Mouse (Mus musculus) forebrain, embryonic 15.5 days (tissue): Measurements from ENCODE around the gene Cd300lg. TPM values are rescaled to one million over a fixed set of nuclear protein-coding genes. Genes with fewer than 3 reads are reported as not detected.

ENCODE experiments used
- ATAC-seq: fragments of 200-750 bp; cut with Nextera tagmentation; replicated peaks from 2 replicates; pipeline ENCODE4 v1.8.0; 2017; ENCODE audit warnings: mild to moderate bottlenecking, moderate TSS enrichment, moderate library complexity
- H3K27ac ChIP-seq: fragments of 300-500 bp; sonication (generic); replicated peaks from 2 replicates; pipeline ENCODE4 v1.5.1; 2015; ENCODE audit warnings: mild to moderate bottlenecking, inconsistent platforms
- H3K27me3 ChIP-seq: fragments of 300-500 bp; sonication (generic); 2 replicates; pipeline ENCODE4 v1.6.1; 2015; ENCODE audit warnings: inconsistent platforms
- H3K36me3 ChIP-seq: fragments of 300-500 bp; sonication (generic); 2 replicates; pipeline ENCODE4 v1.6.1; 2015; ENCODE audit warnings: mild to moderate bottlenecking, inconsistent platforms
- H3K4me1 ChIP-seq: fragments of 300-500 bp; sonication (generic); 2 replicates; pipeline ENCODE4 v1.6.1; 2015; ENCODE audit warnings: inconsistent platforms
- H3K4me2 ChIP-seq: fragments of 300-500 bp; sonication (generic); replicated peaks from 2 replicates; pipeline ENCODE4 v1.6.1; 2015; ENCODE audit warnings: mild to moderate bottlenecking, inconsistent platforms
- H3K4me3 ChIP-seq: fragments of 300-500 bp; sonication (generic); 2 replicates; pipeline ENCODE4 v1.5.1; 2015; ENCODE audit warnings: mild to moderate bottlenecking, inconsistent platforms
- H3K9ac ChIP-seq: fragments of 300-500 bp; sonication (generic); replicated peaks from 2 replicates; pipeline ENCODE4 v1.6.1; 2015; ENCODE audit warnings: mild to moderate bottlenecking, inconsistent platforms
- H3K9me3 ChIP-seq: fragments of 300-500 bp; sonication (generic); 2 replicates; pipeline ENCODE4 v1.6.1; 2016; ENCODE audit warnings: inconsistent platforms
- WGBS: fragments of 180-500 bp; shearing (Covaris S2); methylation state at CpG from one replicate; pipeline ENCODE4 v1.1.7; 2015; ENCODE audit warnings: mixed read lengths; 5-methylcytosine and 5-hydroxymethylcytosine counted together
- polyA plus RNA-seq: library from polyadenylated mRNA; unstranded; fragments of >200 nt; fragmentation: Nextera tagmentation; extraction: Ambion mirVana; gene quantifications from 2 replicates; pipeline ENCODE4 v1.2.1, GENCODE M21; 2015

Cd300lg gene
- polyA plus RNA-seq, 1 experiment from 2014 or later: 0.11 TPM

- Histone ChIP-seq H3K27me3 (no peaks in the 10 kb centered on the region), H3K4me1 (no peaks in the 10 kb centered on the region), H3K4me3 (no peak overlapping the region), H3K27ac (no peak overlapping the region), H3K9me3 (no peaks in the 10 kb centered on the region), H3K9ac (no peak overlapping the region), H3K36me3 (peaks cover 10% of the 10 kb centered on the region; the same call in 1 of the 2 replicates), H3K4me2 (no peak overlapping the region)
- 28% methylated on average over 9 of the region's 9 CpGs for WGBS
- no peak for ATAC-seq
These were observed 12.5 kb downstream of the Cd300lg start for GRCm38 (mm10) chr11:102053847-102054246.

GRCm38 (mm10) chr11:102061236-102061940 lies 20.1 kb downstream of the Cd300lg start:
- peak; percentile 83 for ATAC-seq
- WGBS: 5% methylated on average over 23 of the region's 23 CpGs
- H3K9me3 ChIP-seq: no peaks in the 10 kb centered on the region
- H3K36me3 ChIP-seq: peaks cover 29% of the 10 kb centered on the region; the same call in 1 of the 2 replicates
- H3K27ac ChIP-seq: no peak overlapping the region
- peak overlapping the region; percentile 72 for H3K4me2 ChIP-seq
- H3K4me3 ChIP-seq: peak overlapping the region; percentile 42
- peaks cover 9% of the 10 kb centered on the region; the same call in 1 of the 2 replicates for H3K4me1 ChIP-seq
- H3K27me3 ChIP-seq: no peaks in the 10 kb centered on the region
- H3K9ac ChIP-seq: peak overlapping the region; percentile 41

- no peaks in the 10 kb centered on the region for H3K9me3 ChIP-seq
- H3K27ac ChIP-seq: no peak overlapping the region
- WGBS: 35% methylated on average over 16 of the region's 16 CpGs
- H3K9ac ChIP-seq: no peak overlapping the region
- ATAC-seq: no peak
- peaks cover 29% of the 10 kb centered on the region; the same call in 1 of the 2 replicates for H3K36me3 ChIP-seq
- H3K27me3 ChIP-seq: no peaks in the 10 kb centered on the region
- no peak overlapping the region for H3K4me2 ChIP-seq
- H3K4me3 ChIP-seq: no peak overlapping the region
- H3K4me1 ChIP-seq: peaks cover 9% of the 10 kb centered on the region; the same call in 1 of the 2 replicates
These were observed 20.7 kb downstream of the Cd300lg start for GRCm38 (mm10) chr11:102061941-102062473.

GRCm38 (mm10) chr11:102063076-102063475 lies 21.8 kb downstream of the Cd300lg start:
- peaks cover 26% of the 10 kb centered on the region; the same call in 1 of the 2 replicates for H3K36me3 ChIP-seq

GRCm38 (mm10) chr11:102068969-102069368 lies 27.7 kb downstream of the Cd300lg start:
- Histone ChIP-seq H3K9ac (no peak overlapping the region), H3K36me3 (no peaks in the 10 kb centered on the region), H3K9me3 (no peaks in the 10 kb centered on the region), H3K4me2 (no peak overlapping the region), H3K27ac (0 out of 2 replicates have a peak overlapping the region, but pooled peaks have one; percentile 24), H3K4me3 (no peak overlapping the region), H3K27me3 (no peaks in the 10 kb centered on the region), H3K4me1 (peaks cover 17% of the 10 kb centered on the region)
- WGBS: 37% methylated on average over 2 of the region's 2 CpGs
- ATAC-seq: no peak

More at GRCm38 (mm10) chr11:102063076-102063475, 21.8 kb downstream of the Cd300lg start:
- Histone ChIP-seq H3K4me3 (no peak overlapping the region), H3K4me1 (peaks cover 9% of the 10 kb centered on the region; the same call in 1 of the 2 replicates), H3K27ac (no peak overlapping the region), H3K27me3 (no peaks in the 10 kb centered on the region), H3K9ac (no peak overlapping the region), H3K9me3 (no peaks in the 10 kb centered on the region), H3K4me2 (no peak overlapping the region)
- 82% methylated on average over 13 of the region's 13 CpGs for WGBS
- no peak for ATAC-seq

GRCm38 (mm10) chr11:102069633-102070032 lies 28.3 kb downstream of the Cd300lg start:
- Histone ChIP-seq H3K4me3 (no peak overlapping the region), H3K4me1 (peaks cover 17% of the 10 kb centered on the region), H3K36me3 (no peaks in the 10 kb centered on the region), H3K4me2 (peak overlapping the region; percentile 24; the same call in 1 of the 2 replicates), H3K27me3 (no peaks in the 10 kb centered on the region), H3K9ac (no peak overlapping the region), H3K9me3 (no peaks in the 10 kb centered on the region), H3K27ac (peak overlapping the region; percentile 24)
- ATAC-seq: peak; percentile 58
- 47% methylated on average over 11 of the region's 11 CpGs for WGBS

- Histone ChIP-seq H3K27me3 (no peaks in the 10 kb centered on the region), H3K4me1 (peaks cover 17% of the 10 kb centered on the region), H3K9me3 (no peaks in the 10 kb centered on the region), H3K36me3 (no peaks in the 10 kb centered on the region), H3K9ac (no peak overlapping the region), H3K4me3 (no peak overlapping the region), H3K27ac (peak overlapping the region; percentile 24), H3K4me2 (peak overlapping the region; percentile 24)
- 6% methylated on average over 13 of the region's 13 CpGs for WGBS
- ATAC-seq: no peak
These were observed 29.1 kb downstream of the Cd300lg start for GRCm38 (mm10) chr11:102070426-102070825.

GRCm38 (mm10) chr11:102072729-102073128 lies 31.4 kb downstream of the Cd300lg start:
- Histone ChIP-seq H3K4me1 (peaks cover 17% of the 10 kb centered on the region), H3K4me2 (no peak overlapping the region), H3K27me3 (no peaks in the 10 kb centered on the region), H3K9ac (no peak overlapping the region), H3K9me3 (no peaks in the 10 kb centered on the region), H3K27ac (no peak overlapping the region), H3K4me3 (no peak overlapping the region), H3K36me3 (peaks cover 15% of the 10 kb centered on the region)
- ATAC-seq: no peak
- WGBS: 94% methylated on average over 5 of the region's 5 CpGs

GRCm38 (mm10) chr11:102073722-102074121 lies 32.4 kb downstream of the Cd300lg start:
- no peak for ATAC-seq
- no peak overlapping the region for H3K4me2 ChIP-seq
- no peaks in the 10 kb centered on the region for H3K27me3 ChIP-seq
- H3K4me1 ChIP-seq: peaks cover 15% of the 10 kb centered on the region
- no peak overlapping the region for H3K9ac ChIP-seq
- H3K9me3 ChIP-seq: no peaks in the 10 kb centered on the region
- no peak overlapping the region for H3K4me3 ChIP-seq
- peaks cover 19% of the 10 kb centered on the region for H3K36me3 ChIP-seq
- no peak overlapping the region for H3K27ac ChIP-seq
- WGBS: 75% methylated on average over 14 of the region's 14 CpGs

- Histone ChIP-seq H3K9ac (peak overlapping the region; percentile 56), H3K27ac (peak overlapping the region; percentile 21; the same call in 1 of the 2 replicates), H3K4me1 (peaks cover 38% of the 10 kb centered on the region), H3K9me3 (no peaks in the 10 kb centered on the region), H3K27me3 (no peaks in the 10 kb centered on the region), H3K4me3 (peak overlapping the region; percentile 40), H3K36me3 (0 out of 2 replicates have a peak, but pooled peaks cover 5% of the 10 kb centered on the region), H3K4me2 (peak overlapping the region; percentile 81)
- 0% methylated on average over 18 of the region's 18 CpGs for WGBS
- ATAC-seq: peak; percentile 85
These were observed 41.0 kb downstream of the Cd300lg start for GRCm38 (mm10) chr11:102082322-102082721.

- H3K4me3 ChIP-seq: peak overlapping the region; percentile 40; the same call in 1 of the 2 replicates
- ATAC-seq: no peak
- H3K9me3 ChIP-seq: no peaks in the 10 kb centered on the region
- no peak overlapping the region for H3K9ac ChIP-seq
- 32% methylated on average over 4 of the region's 4 CpGs for WGBS
- no peaks in the 10 kb centered on the region for H3K27me3 ChIP-seq
- peaks cover 38% of the 10 kb centered on the region for H3K4me1 ChIP-seq
- 0 out of 2 replicates have a peak overlapping the region, but pooled peaks have one; percentile 21 for H3K27ac ChIP-seq
- 0 out of 2 replicates have a peak, but pooled peaks cover 2% of the 10 kb centered on the region for H3K36me3 ChIP-seq
- no peak overlapping the region for H3K4me2 ChIP-seq
These were observed 41.9 kb downstream of the Cd300lg start for GRCm38 (mm10) chr11:102083193-102083592.

- WGBS: 14% methylated on average over 7 of the region's 7 CpGs
- H3K27ac ChIP-seq: no peak overlapping the region
- no peaks in the 10 kb centered on the region for H3K9me3 ChIP-seq
- no peaks in the 10 kb centered on the region for H3K27me3 ChIP-seq
- no peak overlapping the region for H3K4me3 ChIP-seq
- H3K4me1 ChIP-seq: peaks cover 45% of the 10 kb centered on the region
- H3K36me3 ChIP-seq: no peaks in the 10 kb centered on the region
- H3K9ac ChIP-seq: no peak overlapping the region
- no peak overlapping the region for H3K4me2 ChIP-seq
- ATAC-seq: no peak
These were observed 42.9 kb downstream of the Cd300lg start for GRCm38 (mm10) chr11:102084159-102084558.
